Mouse (Mus musculus): Measurements from ENCODE around the gene Ntpcr.

Ntpcr gene

DNA sequence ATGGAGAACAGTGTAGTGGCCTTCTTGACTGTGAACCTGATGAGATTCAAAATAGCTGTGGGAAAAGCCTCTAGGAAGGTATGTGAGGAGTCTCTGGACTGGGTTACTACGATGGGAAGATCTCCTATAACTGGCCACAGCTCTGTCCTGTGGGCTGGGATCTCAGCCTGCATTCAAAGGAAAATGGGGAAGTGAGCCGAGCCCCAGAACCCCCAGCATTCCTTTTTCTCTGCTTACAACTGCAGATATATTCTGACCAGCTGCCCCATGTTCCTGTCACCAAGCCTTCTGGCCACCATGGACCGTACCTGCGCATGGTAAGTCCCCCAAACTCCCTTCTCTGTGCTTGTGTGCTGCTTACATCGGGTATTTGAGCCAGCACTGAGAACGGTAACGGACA, at the start of gene Ntpcr:
TSS of gene Ntpcr (plus strand) at position 218 of the 400 bp plus-strand sequence.
- DNase-seq = no peak

DNA sequence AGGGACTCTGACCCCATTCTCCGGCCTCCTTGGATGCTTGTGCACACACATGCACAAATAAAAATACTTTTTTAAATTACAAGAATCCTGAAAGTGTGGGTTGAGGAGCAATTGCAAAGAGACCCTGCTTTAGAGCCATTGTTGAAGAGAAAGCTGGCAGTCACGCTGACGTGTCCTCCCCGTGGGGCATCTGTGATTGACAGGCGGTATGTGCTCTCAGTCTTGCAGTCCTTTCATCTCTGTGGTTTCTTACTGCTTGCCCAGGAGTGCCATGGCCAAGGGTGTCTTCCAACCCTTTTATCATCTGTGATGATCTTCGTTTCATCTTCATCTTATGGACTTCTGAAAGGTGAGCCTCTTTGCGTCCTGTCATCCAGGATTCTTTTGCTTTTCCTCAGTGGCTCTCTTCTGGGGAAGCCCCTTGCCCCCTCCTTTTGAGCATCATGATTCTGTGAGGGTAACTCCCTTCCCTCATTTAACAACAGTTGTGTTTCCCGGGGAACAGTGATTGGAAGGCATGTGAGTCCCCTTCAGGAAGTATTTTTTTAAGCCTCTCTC, 48.8 kb upstream of the Ntpcr start:
- DNase-seq = no peak

DNA sequence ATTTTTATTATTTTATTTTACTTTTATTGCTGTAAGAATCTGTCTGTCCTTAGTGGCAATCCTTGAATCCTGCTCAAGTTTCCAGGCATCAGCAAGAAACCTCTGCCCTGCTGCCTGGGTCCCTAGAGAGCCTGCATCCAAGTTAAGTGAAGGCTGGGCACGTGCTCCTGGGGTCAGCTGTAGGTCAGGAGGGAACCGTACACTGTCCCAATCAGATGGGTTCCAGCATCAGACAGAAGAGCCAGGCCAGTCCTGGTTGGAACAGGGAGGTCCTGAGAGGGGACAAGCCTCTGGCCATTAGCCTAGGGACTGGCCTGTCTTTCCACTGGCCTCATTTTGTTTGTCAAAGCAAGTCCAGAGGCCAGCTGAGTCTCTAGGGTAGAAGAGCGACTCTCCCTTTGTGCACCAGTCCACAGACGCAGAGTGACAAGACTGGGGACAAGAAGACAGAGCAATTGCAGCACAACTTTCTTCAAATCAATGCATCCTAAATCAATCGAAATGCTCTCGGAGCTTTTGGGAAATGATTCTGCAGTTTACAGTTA, 44.5 kb upstream of the Ntpcr start:
- no peak for DNase-seq

DNA sequence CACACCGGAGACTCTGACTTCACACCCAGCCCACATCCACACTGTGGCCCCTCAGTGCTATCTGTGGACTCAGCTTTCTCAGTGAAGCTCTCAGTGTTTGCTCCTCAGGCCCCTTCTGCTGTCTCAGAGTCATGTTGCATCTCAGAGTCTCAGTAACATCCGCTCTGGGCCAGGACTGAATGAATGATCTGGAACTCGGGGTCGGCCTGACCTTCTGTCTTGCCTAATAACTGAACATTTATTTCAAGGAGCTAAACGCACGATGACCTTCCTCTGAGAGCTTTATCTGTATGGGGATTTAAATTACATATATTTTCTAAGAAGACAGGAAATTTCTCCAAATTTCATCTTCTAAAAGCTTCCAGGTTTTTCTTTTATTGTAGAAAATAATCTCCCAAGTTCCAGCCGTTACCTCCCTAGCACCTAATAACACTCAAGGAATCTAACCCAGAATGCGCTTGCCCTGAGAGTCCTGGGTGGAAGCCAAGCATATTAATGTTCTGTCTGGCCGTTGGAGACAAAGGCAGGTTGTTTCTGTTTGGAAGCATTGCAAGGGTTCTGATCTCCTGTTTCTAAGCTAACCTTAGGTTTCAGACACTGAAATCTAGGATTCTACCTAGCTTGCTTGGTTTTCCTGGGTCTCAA, 43.4 kb upstream of the Ntpcr start:
- DNase-seq = no peak

DNA sequence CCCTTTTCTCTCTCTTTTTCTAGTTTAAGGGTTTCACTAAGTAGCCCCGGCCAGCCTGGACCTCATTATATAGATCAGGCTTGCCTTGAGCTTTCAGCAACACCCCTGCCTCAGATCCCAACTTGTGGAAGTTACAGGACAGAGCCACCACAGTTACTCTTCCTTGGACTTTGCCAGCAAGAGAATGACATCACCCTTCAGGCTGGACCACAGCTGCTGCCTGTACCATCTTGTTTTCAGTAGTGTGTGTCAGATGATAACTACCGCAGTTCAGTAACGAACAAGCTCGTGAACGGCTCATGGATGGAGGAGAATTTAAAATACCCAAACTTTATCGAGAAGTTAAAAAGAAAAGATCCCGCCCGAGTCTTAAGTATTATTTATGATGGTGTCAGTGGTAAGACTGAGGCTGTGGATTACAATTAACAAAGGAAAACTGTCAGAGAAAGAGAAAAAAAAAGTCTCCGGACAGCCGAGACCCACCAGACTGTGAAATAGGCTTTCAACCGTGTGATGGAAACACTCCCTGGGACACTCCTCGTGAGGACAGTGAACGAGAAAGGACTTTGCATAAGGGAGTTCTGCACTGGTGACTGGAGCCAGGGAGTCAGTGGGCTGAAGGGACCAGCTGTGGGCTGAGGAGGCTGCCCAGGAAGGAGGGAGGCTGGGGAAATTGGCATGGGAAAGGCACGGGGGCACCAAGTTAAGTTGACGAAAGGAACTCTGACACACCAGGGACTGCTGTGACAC, 39.4 kb upstream of the Ntpcr start:
- DNase-seq = no peak

DNA sequence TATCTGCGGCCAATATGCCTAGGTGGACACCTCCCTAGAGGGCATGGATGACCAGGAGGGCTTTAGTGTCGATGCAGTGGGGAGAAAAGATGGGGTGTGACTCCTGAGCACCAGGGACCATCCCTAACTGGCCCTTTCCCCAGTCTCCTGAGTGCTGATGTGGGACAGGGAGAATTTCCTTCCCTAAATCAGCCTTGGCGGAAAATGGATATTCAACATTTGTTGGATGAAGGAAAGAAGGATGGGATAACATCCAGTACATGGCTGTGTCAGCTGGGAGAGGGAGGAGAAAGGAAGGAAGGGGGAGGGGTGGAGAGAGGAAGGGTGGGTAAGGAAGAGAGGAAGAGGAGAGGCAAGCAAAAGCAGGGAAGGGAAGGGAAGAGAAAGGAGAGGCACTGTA, 38.8 kb upstream of the Ntpcr start:
- DNase-seq = no peak

DNA sequence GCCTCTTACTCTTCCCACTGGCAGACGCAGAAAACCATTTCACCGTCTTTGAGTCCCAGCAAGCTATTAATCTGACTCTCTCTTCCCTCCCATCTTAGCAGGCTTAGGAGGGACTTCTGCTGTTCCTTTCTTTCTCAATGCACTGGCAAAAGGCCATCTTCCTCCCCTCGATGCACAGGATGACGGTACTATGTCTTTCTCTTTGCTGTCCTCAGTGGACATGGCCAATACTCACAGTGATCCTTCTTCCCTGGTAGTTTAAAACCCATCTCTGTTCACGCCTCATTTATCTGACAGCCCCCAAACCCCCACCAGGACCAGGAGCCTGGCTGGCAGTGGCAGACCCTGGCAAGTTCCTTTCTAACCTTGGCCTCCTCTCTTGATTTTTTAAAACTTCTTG, 37.3 kb upstream of the Ntpcr start:
- DNase-seq = no peak

DNA sequence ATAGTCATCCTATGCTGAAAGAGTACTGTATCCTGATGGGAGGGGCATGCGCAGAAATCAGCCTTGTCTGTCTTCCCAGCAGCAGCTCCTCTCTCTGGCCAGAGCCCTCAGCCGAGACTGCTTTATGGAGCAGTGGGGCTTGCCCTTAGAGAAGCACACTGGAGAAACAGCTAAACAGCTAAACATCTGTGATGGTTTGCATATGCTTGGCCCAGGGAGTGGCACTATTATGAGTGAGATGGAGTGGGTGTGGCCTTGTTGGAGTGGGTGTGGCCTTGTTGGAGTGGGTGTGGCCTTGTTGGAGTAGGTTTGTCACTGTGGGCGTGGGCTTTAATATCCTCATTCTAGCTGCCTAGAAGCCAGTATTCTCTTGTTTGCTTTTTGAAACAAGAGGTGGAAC, 36.6 kb upstream of the Ntpcr start:
- no peak for DNase-seq

DNA sequence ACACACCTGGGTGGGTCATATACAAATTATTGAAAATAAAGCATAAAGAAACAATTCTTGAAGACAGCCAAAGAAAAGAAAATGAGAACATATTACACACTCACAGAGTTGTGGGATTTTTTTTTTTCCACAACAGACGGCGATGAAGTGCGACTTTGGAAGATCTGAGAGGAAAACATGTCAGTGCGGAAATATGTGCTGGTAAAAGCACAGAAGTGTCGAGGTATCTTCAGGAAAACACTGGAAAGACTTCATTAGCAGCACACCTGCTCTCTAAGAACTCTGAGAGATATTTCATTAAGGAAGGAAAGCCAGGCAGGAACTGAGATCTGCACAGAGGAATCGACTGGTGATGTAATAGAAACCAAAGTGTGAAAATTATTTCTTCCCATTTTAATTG, 33.8 kb upstream of the Ntpcr start:
- no peak for DNase-seq

DNA sequence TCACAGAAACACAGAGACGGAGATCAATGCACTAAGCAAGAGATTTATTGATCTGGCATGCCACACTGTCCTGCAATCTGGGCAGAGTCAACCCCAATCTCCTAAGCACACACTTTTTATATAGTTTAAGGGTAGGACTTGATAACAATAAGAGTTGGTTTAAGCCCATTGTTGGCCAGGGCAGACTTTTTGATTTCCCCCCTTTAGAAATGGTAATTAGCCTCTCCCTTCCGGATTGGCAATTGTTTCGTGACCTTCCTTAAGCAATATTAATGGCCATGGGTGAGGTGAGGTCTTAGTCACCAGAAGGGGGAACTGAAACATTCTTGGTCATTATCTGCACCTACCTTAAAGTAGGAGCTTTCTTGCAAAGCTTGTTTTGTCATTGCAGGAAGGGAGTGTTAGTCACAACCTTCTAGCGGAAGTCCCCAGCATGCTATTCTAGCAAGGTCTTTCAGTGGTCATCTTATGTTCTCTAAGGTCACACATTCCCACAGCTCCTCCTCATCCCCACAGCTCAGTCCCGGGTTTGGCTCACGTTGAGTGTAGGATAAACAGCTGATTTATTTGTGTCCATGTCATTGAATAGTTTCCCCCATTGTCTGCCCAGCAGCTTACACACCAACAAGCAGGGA, 30.3 kb upstream of the Ntpcr start:
- no peak for DNase-seq

DNA sequence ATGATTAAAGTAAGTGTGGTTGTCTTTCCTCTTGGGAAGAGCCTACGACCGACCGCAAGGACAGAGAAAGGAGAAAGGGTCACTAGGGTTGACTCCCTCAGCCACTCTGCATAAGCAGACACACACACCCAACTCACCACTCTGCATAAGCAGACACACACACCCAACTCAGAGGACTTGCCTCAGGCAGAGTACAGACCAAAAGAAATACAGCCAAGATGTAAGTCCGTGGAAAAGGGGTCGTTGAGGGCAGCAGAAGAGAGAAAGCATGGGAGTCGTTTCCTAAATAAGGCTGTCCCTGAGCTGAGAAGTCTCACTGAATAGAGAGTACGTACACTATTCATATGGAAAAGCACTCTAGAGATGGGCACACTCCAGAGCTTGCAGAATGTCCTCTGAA, 29.4 kb upstream of the Ntpcr start:
- DNase-seq = no peak

DNA sequence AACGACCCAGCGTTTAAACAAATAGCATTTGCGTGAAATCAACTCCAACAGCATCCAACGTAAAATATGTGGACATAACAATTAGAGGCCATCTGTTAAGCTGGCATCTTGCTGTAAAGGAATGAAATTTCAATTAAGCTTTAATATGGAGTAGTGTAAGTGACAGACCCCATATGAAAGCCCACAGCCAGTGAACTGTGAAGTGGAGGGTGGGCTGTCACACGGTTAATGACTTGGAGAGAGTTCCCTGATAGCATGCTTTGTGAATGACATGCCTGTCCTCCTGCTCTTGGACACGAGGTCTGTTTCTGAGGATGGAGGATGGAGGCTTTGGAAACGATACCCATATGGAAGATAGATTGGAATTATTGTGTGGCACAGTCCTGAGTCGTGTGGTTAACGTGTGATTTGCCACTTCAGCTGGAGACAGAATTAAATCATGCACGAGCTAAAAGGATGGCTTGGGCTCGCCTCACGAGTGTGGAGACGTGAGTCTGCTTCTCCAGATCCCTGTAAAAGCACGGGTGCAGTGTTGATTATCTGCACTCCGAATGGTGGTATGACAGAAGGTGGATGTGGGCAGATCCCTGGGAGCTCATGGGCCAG, 26.8 kb upstream of the Ntpcr start:
- no peak for DNase-seq

DNA sequence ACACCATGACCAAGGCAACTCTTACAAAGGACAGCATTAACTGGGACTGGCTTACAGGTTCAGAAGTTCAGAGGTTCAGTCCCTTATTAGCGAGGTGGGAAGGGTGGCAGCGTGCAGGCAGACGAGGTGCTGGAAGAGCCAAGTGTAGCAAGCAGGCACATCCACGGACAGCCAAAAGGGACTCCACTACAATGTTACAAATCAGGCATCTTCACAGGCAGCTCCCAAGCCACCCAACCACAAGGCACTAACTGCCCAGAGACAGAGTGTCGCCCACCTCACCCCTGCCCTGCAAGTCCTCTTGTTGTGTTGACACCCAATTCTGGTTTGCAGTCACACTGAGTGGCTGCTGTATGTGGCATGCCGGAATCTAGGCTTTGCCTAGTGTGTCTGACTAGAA, 25.3 kb upstream of the Ntpcr start:
- no peak for DNase-seq

DNA sequence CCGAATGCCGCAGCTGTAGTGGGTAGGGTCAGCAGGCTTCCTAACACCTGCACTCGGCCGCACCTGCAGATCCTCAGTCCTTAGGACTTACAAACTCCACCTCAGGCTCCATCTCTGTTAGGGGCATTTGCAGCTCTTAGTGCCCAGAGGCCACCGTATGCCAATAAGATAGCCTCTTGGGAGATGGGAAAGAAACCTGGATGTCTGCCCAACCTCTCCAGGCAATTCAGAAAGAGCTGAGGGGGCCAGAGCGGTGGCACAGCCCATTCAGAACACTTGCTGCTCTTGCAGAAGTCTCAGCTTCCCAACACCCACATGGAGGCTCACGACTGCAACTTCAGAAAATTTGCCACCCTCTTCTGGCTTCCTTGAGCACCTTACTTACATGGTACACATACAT, 23.9 kb upstream of the Ntpcr start:
- no peak for DNase-seq

DNA sequence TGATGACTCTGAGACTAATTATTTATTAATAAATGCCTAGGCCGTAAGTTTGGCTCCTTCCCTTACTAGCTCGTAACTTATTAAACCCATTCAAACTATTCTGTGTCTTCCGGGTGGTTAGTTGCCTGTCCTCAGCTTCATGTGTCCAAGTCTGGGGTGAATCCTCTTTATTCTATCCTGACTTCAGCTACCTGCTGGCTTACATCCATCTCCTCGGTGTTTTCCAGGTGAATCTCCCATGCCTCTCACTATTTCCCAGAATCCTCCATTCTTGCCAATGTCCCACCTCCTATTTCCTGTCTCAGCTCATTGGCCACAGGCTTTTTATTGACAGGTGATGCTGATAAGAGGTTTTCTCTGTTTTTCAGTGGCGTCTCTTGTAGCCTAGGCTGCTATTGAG, 20.6 kb upstream of the Ntpcr start:
- no peak for DNase-seq

DNA sequence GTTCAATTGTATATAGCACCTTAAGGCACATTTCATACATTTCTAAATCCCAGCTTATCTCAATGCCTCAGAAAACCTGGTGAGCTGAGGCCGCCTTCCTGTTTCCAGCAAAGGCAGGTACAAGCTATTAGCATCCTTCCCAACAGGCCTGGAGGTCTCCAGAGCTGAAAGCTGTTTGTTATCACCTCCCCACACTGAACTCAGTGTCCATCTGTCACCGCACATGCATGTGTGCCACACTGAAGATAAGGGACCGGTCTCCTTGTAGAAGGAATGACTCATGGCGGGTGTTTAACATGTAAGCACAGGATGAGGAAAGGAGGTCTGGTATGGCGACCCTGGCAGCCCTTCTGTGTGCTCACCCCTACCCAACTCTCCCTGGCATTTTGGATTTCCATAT, 18.2 kb upstream of the Ntpcr start:
- DNase-seq = no peak

DNA sequence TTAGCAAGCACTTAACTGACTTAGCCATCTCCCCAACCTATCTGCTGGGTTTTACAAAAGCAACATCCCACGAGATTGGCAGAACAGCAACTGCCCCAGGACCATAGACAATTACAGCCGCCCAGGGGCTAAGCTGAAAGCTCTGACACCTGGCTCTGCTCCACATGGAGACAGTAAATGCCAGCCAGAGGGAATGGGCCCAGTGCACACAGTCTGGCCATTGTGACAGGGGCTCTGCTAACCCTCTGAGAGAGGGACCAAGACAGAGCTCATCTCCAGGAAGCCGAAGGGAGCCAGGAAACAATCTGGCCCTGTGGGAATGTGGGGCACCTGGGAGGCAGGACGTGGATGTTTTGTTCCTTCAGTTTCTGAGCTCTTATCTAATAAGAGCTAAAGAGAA, 13.6 kb upstream of the Ntpcr start:
- DNase-seq = no peak

DNA sequence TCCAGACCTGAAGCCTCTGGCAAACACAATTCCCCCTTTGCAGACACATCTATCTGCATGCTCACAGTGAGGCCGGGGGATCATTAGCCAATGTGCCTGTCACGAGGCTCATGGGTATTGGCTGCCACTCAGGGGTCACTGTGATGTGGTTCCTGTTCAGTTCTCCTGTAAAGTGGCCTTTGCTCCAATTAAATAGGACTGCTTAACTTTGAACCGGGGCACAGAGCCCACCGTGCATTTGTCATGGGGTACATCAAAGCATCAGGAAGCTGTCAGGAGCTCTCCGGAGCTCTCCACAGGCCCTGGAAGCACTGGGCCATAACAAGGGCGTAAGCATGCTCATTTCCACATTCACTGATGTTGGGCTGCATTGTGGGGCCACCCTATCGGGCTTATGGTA, 13.2 kb upstream of the Ntpcr start:
- DNase-seq = no peak

DNA sequence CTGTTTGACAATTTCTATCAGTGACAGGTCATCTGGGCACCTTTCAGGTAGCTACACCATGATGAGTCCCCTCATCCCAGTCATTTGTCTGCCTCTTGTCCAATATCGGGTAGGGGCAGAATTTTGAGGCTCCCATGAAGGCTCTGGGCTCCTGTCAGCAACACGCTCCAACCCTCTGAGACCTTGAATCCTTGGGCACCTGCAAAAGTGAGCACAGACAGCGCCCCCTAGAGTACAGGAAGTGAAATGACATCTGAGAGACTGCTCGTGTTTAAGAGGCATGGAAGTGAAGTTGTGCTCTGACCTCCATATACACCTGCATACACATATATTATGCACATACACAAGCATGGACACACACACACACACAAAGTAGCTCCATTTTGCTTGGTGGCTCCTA, 10.8 kb upstream of the Ntpcr start:
- no peak for DNase-seq

DNA sequence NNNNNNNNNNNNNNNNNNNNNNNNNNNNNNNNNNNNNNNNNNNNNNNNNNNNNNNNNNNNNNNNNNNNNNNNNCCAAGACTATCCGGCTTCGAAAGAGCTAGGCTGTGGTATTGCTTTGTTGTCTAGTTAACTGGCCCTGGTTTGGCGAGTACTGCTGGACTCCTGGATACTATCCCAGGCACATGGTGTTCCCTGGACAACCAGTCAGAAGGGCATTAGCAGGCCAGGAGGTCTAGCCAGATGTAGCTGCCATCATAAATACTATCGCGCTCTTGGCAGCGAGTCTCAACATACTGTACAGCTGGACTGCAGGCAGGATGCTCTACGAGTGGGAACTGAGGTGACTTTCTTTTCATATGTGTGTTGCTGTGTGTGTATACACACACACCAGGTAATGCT, 7.1 kb upstream of the Ntpcr start:
- DNase-seq = no peak

DNA sequence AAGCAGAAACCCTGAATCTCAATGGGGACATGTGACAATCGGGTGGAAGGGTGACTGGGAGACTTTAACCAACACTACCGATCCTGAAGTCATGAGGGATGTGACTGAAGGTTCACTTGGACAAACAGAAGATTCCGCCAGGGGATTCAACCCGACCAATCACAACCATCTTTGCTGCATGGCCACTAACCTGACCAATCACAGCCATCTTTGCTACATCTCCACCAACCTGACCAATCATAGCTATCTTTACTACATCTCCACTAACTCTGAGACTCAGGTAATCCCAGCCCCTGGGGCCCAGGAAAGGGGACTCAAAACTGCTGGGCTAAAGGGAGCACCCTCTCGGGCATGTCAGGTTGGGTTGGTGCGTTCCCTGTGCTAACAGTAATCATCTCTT, 6.3 kb upstream of the Ntpcr start:
- no peak for DNase-seq

DNA sequence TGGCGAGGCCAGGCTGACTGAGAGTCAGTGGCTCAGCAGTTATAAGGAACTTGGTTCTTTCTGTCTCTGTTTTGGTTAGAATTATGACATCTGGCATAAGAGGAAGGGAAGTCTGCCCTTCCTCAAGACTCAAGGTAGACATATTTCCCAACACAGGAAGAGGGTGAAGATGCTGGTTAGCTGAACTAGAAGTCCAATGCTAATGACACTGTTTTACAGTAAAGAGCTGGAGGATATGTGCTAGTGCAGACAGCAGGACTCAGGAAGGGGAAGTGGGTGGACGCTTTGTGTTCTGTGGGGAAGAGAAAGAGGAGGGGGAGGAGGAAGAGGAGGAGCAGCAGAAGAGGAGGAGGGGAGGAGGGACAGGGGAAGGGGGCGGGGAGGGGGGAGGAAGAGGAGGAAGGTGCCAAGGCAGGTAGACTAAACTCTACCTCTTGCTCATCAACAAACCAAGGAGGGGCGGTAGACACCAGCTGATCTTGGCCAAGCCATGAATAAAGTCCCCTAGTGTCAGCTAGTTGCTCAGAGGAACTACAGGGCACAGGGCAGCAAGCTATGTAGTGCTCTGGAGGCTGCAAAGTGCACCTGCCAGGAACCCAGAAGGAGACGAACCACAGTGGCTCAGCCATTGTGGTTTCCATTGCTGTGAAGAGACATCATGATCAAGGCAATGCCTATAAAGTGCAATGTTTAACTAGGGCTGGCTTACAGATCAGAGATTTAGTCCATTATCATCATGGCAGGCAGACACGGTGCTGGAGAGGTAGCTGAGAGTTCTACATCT, 4.5 kb upstream of the Ntpcr start:
- peak; percentile 29 for DNase-seq

DNA sequence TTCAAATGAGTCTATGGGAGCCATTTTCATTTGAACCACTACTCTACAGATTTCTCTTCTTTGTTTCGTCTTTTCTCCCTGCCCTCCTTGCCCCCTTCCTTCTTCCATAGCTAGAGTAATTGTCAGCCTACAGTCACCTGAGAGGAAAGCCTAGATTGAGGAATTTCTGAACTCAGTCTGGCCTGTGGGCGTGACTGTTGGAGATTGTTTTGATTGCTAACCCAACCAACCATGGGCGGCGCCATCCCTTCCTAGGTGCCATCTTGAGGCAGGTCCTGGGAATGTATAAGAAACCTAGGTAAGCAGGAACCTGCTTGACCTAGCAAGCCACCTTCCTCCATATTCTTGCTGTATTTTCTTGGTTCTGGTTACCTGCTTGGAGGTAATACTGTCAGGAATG, 3.6 kb upstream of the Ntpcr start:
- DNase-seq = no peak
